Mouse (Mus musculus) MN1 (cell line): ENCODE measurements around the gene Slc25a35.

Source experiments
- DNase-seq: peaks from one replicate; pipeline ENCODE4 v3.0.0-alpha.2; 2016; ENCODE audit warnings: low spot score

The Slc25a35 gene

DNA sequence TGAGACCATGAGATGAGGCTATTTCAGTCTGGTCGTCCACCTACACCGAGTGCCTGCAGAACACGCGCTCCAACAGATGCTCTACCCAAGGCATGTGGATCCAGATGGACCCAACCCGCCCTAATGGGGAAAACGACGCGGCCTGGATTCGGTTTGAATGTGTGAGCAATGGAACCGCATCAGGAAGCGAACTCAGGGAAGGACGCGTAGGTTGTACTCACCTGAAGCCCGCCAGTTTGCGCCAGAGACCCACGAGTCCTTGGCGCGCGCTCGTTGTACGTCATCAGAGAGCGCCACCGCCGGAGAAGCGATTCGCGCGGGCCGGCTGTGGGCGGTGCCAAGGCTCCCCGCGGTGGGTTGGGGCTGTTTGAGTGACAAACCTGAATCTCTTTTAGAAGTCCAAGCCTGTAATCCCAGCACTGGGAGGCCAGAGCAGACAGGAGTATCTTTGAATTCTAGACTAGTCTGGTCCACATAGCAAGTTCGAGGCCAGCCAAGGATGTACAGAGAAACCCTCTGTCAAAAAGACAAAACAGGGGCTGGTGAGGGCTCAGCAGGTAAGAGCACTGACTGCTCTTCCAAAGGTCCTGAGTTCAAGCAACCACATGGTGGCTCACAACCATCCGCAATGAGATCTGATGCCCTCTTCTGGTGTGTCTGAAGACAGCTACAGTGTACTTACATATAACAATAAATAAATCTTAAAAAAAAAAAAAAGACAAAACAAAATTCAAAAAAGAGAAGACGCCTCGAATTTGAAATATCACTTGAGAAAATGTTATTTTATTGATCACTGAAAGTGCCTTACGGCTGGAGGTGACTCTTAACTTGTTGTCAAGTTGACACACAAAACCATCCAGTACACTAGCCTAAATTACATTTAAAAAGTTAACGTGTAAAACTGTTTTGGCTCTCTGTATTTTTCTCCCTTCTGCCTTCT, 40.5 kb downstream of the Slc25a35 start, which contains the start of gene Pfas:
Gene Pfas (minus strand): TSS at position 279 of the 940 bp plus-strand sequence.
- peak; percentile 95 for DNase-seq

DNA sequence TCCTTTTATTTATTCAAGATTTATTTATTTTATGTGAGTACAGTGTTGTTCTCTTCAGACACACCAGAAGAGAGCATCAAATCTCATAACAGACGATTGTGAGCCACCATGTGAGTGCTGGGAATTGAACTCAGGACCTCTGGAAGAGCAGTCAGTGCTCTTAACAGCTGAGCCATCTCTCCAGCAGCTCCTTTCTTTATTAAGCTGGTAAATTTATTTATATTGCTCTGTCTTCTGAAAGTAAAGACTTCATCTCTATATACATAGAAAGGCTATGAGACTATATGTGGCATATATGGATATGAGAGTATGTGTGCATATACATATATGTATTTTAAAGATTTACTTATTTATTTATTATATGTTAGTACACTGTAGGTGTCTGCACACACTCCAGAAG, 41.6 kb downstream of the Slc25a35 start:
- no peak for DNase-seq

GRCm38 (mm10) chr11:69010400-69011323, 42.7 kb downstream of the Slc25a35 start:
- peak; percentile 55 for DNase-seq

DNA sequence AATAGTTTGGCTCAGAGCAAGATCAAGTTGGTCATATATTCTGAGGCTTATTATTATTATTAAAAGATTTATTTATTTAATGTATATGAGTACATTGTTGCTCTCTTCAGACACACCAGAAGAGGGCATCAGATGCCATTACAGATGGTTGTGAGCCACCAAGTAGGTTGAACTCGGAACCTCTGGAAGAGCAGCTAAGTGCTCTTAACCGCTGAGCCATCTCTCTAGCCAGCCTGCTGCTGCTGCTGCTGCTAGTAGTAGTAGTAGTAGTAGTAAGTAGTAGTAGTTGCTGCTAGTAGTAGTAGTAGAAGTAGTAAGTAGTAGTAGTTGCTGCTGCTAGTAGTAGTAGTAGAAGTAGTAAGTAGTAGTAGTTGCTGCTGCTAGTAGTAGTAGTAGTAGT, 43.5 kb downstream of the Slc25a35 start:
- DNase-seq: peak; percentile 34

DNA sequence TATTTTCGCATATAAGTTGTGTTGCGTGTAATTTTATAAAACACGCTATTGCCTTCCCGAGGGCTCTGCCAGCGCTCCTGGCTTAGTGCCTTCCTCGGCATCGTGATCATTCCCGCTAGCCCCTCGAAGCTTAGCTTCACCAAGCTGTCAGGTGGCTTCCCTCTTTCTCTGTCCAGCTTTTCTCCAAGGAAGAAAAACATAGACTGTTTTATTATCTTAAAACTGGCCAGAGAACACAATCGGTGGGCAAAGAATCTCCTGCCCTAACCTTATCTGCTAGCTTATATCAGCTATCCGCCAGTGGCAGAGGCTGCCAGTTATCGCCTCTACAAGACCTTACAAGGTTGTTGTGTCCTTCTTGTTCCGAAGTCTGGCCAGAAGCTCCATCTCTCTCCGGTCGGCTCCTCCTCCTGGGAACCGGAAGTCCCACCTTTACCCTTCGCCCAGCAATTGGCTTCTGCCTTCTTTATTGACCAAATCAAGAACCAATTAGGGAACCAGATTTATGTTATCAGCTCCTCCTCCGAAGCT, 44.2 kb downstream of the Slc25a35 start:
- DNase-seq: peak; percentile 91

GRCm38 (mm10) chr11:69015644-69016441, 47.9 kb downstream of the Slc25a35 start, which contains the start of gene Ctc1:
Gene Ctc1 (plus strand): TSS chr11:69015911.
- DNase-seq: peak; percentile 95

DNA sequence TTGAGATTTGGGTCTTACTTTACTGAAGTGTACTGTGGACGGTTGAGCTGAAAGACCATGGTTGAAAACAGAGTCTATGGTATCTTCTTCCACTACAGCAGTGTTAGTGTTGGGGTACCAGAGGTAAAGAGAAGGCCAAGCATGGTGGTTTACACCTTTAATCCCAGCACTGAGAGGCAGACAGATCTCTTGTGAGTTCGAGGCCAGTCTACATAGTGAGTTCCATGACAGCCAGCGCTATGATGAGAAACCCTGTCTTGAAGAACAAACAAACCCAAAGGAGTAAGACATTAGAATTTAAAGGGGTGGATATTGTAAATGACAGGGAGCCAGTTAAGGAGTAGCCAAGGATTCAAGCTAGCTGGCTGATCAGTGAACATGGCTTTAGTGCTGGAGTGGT, 48.8 kb downstream of the Slc25a35 start:
- no peak for DNase-seq

DNA sequence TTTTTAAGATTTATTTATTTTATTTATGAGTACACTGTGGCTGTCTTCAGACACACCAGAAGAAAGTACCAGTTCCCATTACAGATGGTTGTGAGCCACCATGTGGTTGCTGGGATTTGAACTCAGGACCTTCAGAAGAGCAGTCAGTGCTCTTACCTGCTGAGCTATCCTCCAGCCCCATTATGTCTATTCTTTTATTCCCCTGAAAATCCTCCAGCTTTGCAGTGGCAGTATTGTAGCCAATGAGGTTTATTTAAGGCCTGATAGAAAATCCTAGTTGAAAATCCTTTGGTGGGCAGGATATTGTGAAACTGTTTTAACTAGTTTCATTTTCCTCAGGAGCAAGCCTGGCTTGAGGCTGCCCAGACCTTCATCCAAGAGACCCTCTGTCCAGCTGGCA, 52.8 kb downstream of the Slc25a35 start:
- no peak for DNase-seq
